Mouse (Mus musculus) CH12.LX (cell line): ENCODE results near the gene Arrdc2.

Experiments used
- CHD2 ChIP-seq: IDR thresholded peaks from 2 replicates; pipeline ENCODE4 v1.6.1; 2011; ENCODE audit warnings: low read length, improper control_type of control experiment
- CTCF ChIP-seq, 2 experiments: IDR thresholded peaks in 1 of 2; conservative IDR thresholded peaks in 1 of 2; 2 replicates each; pipeline ENCODE4 v1.5.1; 2011 to 2012; ENCODE audit warnings: low read depth in 2 of 2, low read length in 2 of 2, improper control_type of control experiment in 1 of 2, inconsistent platforms in 1 of 2, mild to moderate bottlenecking in 1 of 2, moderate library complexity in 1 of 2
- EP300 ChIP-seq: IDR thresholded peaks from 2 replicates; pipeline ENCODE4 v1.6.1; 2011; ENCODE audit warnings: low read length, improper control_type of control experiment
- HCFC1 ChIP-seq: IDR thresholded peaks from 2 replicates; pipeline ENCODE4 v1.6.1; 2012; ENCODE audit warnings: low read depth, mild to moderate bottlenecking, inconsistent platforms, low read length, improper control_type of control experiment
- KAT2A ChIP-seq: IDR thresholded peaks from 2 replicates; pipeline ENCODE4 v1.6.1; 2012; ENCODE audit warnings: low read length, improper control_type of control experiment, inconsistent platforms; ENCODE audit not compliant: insufficient replicate concordance
- MAFK ChIP-seq: IDR thresholded peaks from 2 replicates; pipeline ENCODE4 v1.6.1; 2011; ENCODE audit warnings: low read length, improper control_type of control experiment; ENCODE audit not compliant: insufficient replicate concordance
- MAX ChIP-seq: IDR thresholded peaks from 2 replicates; pipeline ENCODE4 v1.6.1; 2011; ENCODE audit warnings: low read length, improper control_type of control experiment
- MYC ChIP-seq: IDR thresholded peaks from 2 replicates; pipeline ENCODE4 v1.6.1; 2011; ENCODE audit warnings: low read depth, mild to moderate bottlenecking, improper control_type of control experiment, low read length
- PAX5 ChIP-seq: IDR thresholded peaks from 2 replicates; pipeline ENCODE4 v1.6.1; 2012; ENCODE audit warnings: low read length, inconsistent platforms, mixed read lengths
- POLR2A ChIP-seq: IDR thresholded peaks from 2 replicates; pipeline ENCODE4 v1.6.1; 2011; ENCODE audit warnings: low read depth, mild to moderate bottlenecking, improper control_type of control experiment, low read length
- RAD21 ChIP-seq: IDR thresholded peaks from 2 replicates; pipeline ENCODE4 v1.6.1; 2011; ENCODE audit warnings: low read depth, mild to moderate bottlenecking, low read length, improper control_type of control experiment, moderate library complexity
- RCOR1 ChIP-seq: conservative IDR thresholded peaks from 2 replicates; pipeline ENCODE4 v1.6.1; 2012; ENCODE audit warnings: low read depth, mild to moderate bottlenecking, inconsistent platforms, low read length, improper control_type of control experiment
- SIN3A ChIP-seq: IDR thresholded peaks from 2 replicates; pipeline ENCODE4 v1.6.1; 2012; ENCODE audit warnings: low read length, improper control_type of control experiment, inconsistent platforms

DNA sequence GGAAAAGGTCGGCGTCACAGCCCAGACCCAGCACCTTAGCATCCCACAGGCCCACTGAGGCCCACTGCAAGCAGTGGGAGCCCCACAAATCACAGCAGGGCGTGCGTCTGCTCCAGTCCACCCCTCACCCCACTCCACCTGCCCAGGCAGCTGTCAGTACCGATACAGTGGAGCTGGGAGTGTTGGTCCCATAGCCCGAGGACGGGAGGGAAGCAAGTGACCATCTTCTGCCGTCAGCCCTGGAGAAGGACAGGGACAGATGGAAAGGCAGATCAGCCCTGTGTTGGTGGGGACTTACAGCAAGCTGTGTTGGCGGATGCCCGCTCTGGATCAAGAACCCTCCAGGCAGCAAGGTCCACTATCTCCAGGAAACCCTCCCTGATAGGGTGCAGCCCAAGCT lies 50.5 kb downstream of the Arrdc2 start:
- TF ChIP-seq CTCF (conservative IDR thresholded peaks at IDR 0.05 in 1 of 2, IDR thresholded peaks at IDR 0.05 in 1 of 2; ENCODE audit: low read depth in 2 of 2, low read length in 2 of 2) (no peak), MAFK (no peak), MAX (no peak), MYC (no peak), RCOR1 (no peak), RAD21 (no peak), POLR2A (no peak), PAX5 (no peak), SIN3A (no peak), CHD2 (no peak), EP300 (no peak), HCFC1 (no peak), KAT2A (no peak)
